Mouse (Mus musculus) neural tube, embryonic 12.5 days (tissue): ENCODE data around the gene Il1rapl1. TPM values are rescaled to one million over a fixed set of nuclear protein-coding genes. Genes with fewer than 3 reads are reported as not detected.

ENCODE experiments used
- ATAC-seq: fragments of 200-750 bp; cut with Nextera tagmentation; 2 replicates; pipeline ENCODE4 v1.8.0; 2017; ENCODE audit warnings: low read depth, mild to moderate bottlenecking, moderate TSS enrichment, moderate library complexity; ENCODE audit not compliant: low FRiP score
- H3K27ac ChIP-seq: fragments of 300-500 bp; sonication (generic); 2 replicates; pipeline ENCODE4 v1.5.1; 2016
- H3K27me3 ChIP-seq: fragments of 300-500 bp; sonication (generic); replicated peaks from 2 replicates; pipeline ENCODE4 v1.6.1; 2016; ENCODE audit warnings: mild to moderate bottlenecking
- H3K36me3 ChIP-seq: fragments of 300-500 bp; sonication (generic); 2 replicates; pipeline ENCODE4 v1.6.1; 2016; ENCODE audit warnings: mild to moderate bottlenecking
- H3K4me1 ChIP-seq: fragments of 300-500 bp; sonication (generic); 2 replicates; pipeline ENCODE4 v1.6.1; 2016
- H3K4me2 ChIP-seq: fragments of 300-500 bp; sonication (generic); replicated peaks from 2 replicates; pipeline ENCODE4 v1.6.1; 2016; ENCODE audit warnings: mild to moderate bottlenecking
- H3K4me3 ChIP-seq: fragments of 300-500 bp; sonication (generic); 2 replicates; pipeline ENCODE4 v1.5.1; 2016
- H3K9ac ChIP-seq: fragments of 300-500 bp; sonication (generic); 2 replicates; pipeline ENCODE4 v1.6.1; 2016; ENCODE audit warnings: mild to moderate bottlenecking
- H3K9me3 ChIP-seq: fragments of 300-500 bp; sonication (generic); 2 replicates; pipeline ENCODE4 v1.6.1; 2016; ENCODE audit warnings: mild to moderate bottlenecking
- WGBS: fragments of 180-500 bp; shearing (Covaris S2); methylation state at CpG from one replicate; pipeline ENCODE4 v1.1.7; 2016; 5-methylcytosine and 5-hydroxymethylcytosine counted together
- polyA plus RNA-seq: library from polyadenylated mRNA; unstranded; fragments of >200 nt; fragmentation: Nextera tagmentation; extraction: Ambion mirVana; gene quantifications from 2 replicates; pipeline ENCODE4 v1.2.1, GENCODE M21; 2016

Il1rapl1 gene
- polyA plus RNA-seq, 1 experiment from 2014 or later, result 1.6 TPM

DNA sequence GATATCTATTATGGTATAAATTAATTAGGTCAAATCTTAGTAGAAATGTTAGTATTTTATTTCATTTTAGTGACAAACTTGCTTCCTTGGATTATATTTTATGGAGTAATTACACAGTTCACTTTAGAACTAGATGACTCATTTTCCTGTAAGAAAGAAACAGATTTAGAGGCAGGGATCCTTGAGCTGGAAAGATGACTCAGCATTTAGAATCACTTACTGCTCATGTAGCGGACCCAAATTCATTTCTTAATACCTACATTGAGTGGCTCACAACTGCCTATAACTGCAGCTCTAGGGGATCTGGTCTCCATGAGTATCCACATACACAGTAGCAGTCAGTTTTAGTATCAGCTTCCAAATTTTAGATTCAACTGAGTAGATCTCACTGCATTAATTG lies 71.9 kb downstream of the Il1rapl1 start:
- H3K36me3 ChIP-seq, result no peaks in the 10 kb centered on the region
- no peaks in the 10 kb centered on the region for H3K9me3 ChIP-seq
- no peak overlapping the region for H3K27ac ChIP-seq
- H3K4me3 ChIP-seq, result no peak overlapping the region
- H3K4me2 ChIP-seq, result no peak overlapping the region
- no peaks in the 10 kb centered on the region for H3K27me3 ChIP-seq
- H3K9ac ChIP-seq, result no peak overlapping the region
- WGBS, result 93% methylated on average over 1 of the region's 1 CpGs
- ATAC-seq, result no peak
- no peaks in the 10 kb centered on the region for H3K4me1 ChIP-seq

DNA sequence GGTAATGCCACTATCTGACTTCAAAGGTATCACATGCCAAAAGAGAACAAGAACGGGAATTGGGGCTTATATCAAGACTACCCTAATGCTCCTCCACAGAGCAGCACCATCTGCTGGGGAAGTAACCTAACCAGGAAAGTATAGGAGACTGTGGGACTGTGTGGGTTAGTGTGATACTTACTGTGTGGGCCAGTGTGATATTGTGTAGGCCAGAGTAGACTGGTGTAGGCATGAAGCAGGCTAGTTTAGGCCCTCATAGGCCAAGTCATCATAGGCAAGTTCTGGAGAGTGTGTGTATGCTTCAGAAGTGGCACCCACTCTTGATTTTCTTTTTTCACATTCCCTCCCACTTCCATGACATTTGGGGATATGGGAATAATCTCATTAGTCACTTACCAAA lies 76.5 kb downstream of the Il1rapl1 start:
- Histone ChIP-seq H3K9ac (no peak overlapping the region), H3K4me2 (no peak overlapping the region), H3K36me3 (no peaks in the 10 kb centered on the region), H3K27me3 (no peaks in the 10 kb centered on the region), H3K9me3 (no peaks in the 10 kb centered on the region), H3K4me1 (no peaks in the 10 kb centered on the region), H3K27ac (no peak overlapping the region), H3K4me3 (no peak overlapping the region)
- 62% methylated on average over 1 of the region's 1 CpGs for WGBS
- ATAC-seq, result no peak

DNA sequence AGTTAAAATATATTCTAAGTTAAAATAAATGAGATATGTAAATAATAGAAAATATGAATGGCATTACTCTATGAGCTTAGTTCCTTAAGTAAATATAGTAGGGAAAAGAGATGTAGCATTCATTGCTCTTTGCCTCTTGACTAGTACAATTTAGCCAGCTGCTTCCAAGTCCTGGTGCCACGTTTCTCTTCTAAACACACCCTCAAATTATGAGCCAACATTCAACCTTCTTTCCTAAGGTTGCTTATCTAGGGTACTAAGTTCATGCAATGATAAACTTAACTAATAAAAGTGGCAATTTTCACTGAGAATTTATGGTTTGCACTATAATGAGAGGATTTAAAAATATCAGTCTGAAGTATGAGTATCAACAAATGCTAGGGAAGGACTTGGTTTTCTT lies 218.3 kb downstream of the Il1rapl1 start:
- 84% methylated on average over 1 of the region's 1 CpGs for WGBS
- ATAC-seq, result no peak
- no peak overlapping the region for H3K27ac ChIP-seq
- H3K27me3 ChIP-seq, result no peaks in the 10 kb centered on the region
- no peak overlapping the region for H3K4me2 ChIP-seq
- H3K36me3 ChIP-seq, result no peaks in the 10 kb centered on the region
- H3K4me3 ChIP-seq, result no peak overlapping the region
- no peaks in the 10 kb centered on the region for H3K9me3 ChIP-seq
- H3K4me1 ChIP-seq, result no peaks in the 10 kb centered on the region
- H3K9ac ChIP-seq, result no peak overlapping the region

GRCm38 (mm10) chrX:87891916-87892315 lies 223.5 kb downstream of the Il1rapl1 start:
- Histone ChIP-seq H3K9ac (no peak overlapping the region), H3K36me3 (no peaks in the 10 kb centered on the region), H3K27ac (no peak overlapping the region), H3K9me3 (no peaks in the 10 kb centered on the region), H3K4me3 (no peak overlapping the region), H3K4me2 (no peak overlapping the region), H3K4me1 (no peaks in the 10 kb centered on the region), H3K27me3 (no peaks in the 10 kb centered on the region)
- ATAC-seq, result no peak

- no peak for ATAC-seq
- Histone ChIP-seq H3K4me3 (no peak overlapping the region), H3K9me3 (no peaks in the 10 kb centered on the region), H3K4me2 (no peak overlapping the region), H3K36me3 (no peaks in the 10 kb centered on the region), H3K27ac (no peak overlapping the region), H3K9ac (no peak overlapping the region), H3K4me1 (no peaks in the 10 kb centered on the region), H3K27me3 (no peaks in the 10 kb centered on the region)
- WGBS, result 85% methylated on average over 2 of the region's 2 CpGs
Measured at GRCm38 (mm10) chrX:87854107-87854506, 261.3 kb downstream of the Il1rapl1 start.

DNA sequence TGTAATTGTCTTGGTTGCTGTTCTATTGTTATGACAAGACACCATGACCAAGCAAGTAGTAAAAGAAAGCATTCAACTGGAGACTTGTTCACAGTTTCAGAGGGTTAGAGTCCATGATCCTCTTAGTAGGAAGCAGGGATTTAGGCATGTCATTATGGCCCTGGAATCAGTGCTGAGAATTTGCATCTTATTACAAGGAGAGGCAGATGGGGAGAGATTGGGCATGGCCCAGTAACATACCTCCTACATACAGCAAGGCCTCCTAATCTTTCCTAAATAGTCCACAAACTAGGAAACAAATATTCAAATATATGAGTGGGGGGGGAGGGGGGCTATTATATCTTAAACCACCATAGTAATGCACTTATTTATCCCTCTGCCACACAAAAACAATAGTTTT lies 301.6 kb downstream of the Il1rapl1 start:
- Histone ChIP-seq H3K4me3 (no peak overlapping the region), H3K4me2 (no peak overlapping the region), H3K27ac (no peak overlapping the region), H3K4me1 (no peaks in the 10 kb centered on the region), H3K36me3 (no peaks in the 10 kb centered on the region), H3K9ac (no peak overlapping the region), H3K27me3 (no peaks in the 10 kb centered on the region), H3K9me3 (no peaks in the 10 kb centered on the region)
- ATAC-seq, result no peak

DNA sequence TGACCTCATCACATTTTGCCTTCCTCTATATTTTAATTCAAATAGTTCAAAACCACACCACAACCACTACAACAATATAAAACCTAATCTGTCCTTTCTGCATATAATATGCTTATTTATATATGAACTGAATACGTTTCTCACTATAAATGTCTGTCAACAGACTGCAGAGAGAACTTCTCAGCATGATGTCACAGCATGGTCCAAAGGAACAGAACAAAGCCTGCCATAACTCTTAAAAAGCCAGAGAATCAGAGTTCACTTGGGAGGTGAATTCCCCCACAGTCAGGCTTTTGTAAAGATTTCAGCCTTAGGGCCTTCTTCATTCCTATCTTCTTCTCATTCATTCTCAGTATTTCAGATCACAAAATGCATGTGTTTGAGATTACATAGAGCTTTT lies 307.7 kb downstream of the Il1rapl1 start:
- no peak overlapping the region for H3K4me2 ChIP-seq
- ATAC-seq, result no peak
- H3K9me3 ChIP-seq, result no peaks in the 10 kb centered on the region
- H3K27ac ChIP-seq, result no peak overlapping the region
- H3K9ac ChIP-seq, result no peak overlapping the region
- no peak overlapping the region for H3K4me3 ChIP-seq
- H3K36me3 ChIP-seq, result no peaks in the 10 kb centered on the region
- H3K4me1 ChIP-seq, result no peaks in the 10 kb centered on the region
- no peaks in the 10 kb centered on the region for H3K27me3 ChIP-seq
- 18% methylated on average over 1 of the region's 1 CpGs for WGBS

- ATAC-seq, result no peak
- Histone ChIP-seq H3K4me2 (no peak overlapping the region), H3K36me3 (no peaks in the 10 kb centered on the region), H3K9me3 (no peaks in the 10 kb centered on the region), H3K4me1 (no peaks in the 10 kb centered on the region), H3K4me3 (no peak overlapping the region), H3K27me3 (no peaks in the 10 kb centered on the region), H3K9ac (no peak overlapping the region), H3K27ac (no peak overlapping the region)
Measured at GRCm38 (mm10) chrX:87793011-87793410, 322.4 kb downstream of the Il1rapl1 start.

DNA sequence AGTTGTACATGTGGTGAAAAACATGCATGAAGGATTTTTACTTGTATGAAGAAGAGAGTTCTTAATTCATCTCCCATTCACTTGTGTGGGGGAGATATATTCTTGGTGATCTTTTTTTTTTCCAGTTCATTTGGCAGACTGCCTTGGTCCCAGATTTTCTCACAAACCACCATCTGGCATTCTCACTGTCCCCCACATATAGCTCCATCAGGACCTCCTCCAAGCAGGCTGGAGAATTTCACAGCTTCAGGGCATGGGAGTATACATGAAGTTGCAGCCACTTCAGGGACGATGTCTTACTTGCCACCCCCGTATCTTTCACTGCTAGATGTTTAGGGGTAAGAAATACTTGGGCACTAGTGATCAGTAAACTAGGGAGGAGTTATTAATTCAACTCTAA lies 404.9 kb downstream of the Il1rapl1 start:
- no peaks in the 10 kb centered on the region for H3K4me1 ChIP-seq
- H3K27ac ChIP-seq, result no peak overlapping the region
- no peak for ATAC-seq
- H3K36me3 ChIP-seq, result no peaks in the 10 kb centered on the region
- WGBS, result 82% methylated on average over 2 of the region's 2 CpGs
- H3K9me3 ChIP-seq, result no peaks in the 10 kb centered on the region
- no peak overlapping the region for H3K4me2 ChIP-seq
- H3K9ac ChIP-seq, result no peak overlapping the region
- no peak overlapping the region for H3K4me3 ChIP-seq
- no peaks in the 10 kb centered on the region for H3K27me3 ChIP-seq

DNA sequence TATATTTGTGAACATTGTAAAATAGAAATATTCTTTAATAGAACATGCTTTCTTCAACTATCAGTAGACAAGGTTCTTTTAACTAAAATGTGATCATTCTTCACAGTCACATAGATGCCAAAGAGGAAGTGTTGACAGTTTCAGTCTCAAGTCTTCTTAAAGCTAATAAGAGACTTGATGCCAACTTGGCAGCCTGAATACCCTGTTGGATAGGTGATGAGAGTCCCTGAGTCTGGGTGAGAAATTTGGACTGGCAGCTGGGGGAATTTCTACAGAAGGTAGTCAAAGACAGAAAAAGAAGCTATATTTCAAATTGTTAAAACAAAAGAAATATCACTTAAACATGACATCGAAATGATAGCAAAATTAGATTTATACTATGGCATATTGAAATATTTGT lies 451.6 kb downstream of the Il1rapl1 start:
- Histone ChIP-seq H3K36me3 (no peaks in the 10 kb centered on the region), H3K4me1 (no peaks in the 10 kb centered on the region), H3K9ac (no peak overlapping the region), H3K27me3 (no peaks in the 10 kb centered on the region), H3K4me2 (no peak overlapping the region), H3K27ac (no peak overlapping the region), H3K9me3 (no peaks in the 10 kb centered on the region), H3K4me3 (no peak overlapping the region)
- 87% methylated on average over 1 of the region's 1 CpGs for WGBS
- ATAC-seq, result no peak

GRCm38 (mm10) chrX:87655644-87656043 lies 459.8 kb downstream of the Il1rapl1 start:
- Histone ChIP-seq H3K36me3 (no peaks in the 10 kb centered on the region), H3K4me2 (no peak overlapping the region), H3K27me3 (no peaks in the 10 kb centered on the region), H3K4me3 (no peak overlapping the region), H3K9me3 (no peaks in the 10 kb centered on the region), H3K27ac (no peak overlapping the region), H3K4me1 (no peaks in the 10 kb centered on the region), H3K9ac (no peak overlapping the region)
- 30% methylated on average over 2 of the region's 2 CpGs for WGBS
- no peak for ATAC-seq

DNA sequence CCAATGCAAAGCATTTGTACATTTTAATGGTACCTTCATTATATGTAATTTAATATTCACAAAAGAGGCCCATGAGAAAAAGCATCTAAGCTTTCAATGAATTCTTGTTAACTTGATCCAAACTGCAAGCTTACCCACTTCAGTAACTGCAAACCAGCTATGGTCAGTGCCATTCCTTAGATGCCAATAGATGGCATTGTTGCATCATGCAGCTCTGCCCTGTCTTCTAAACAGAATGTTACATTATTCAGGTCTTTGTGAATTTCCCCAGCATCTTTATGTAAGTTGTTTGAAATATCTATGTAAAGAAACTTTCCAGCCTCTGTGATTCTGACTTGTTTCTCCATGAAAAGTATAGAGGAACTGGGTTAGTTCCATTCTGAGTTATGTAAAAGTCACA lies 514.5 kb downstream of the Il1rapl1 start:
- no peak overlapping the region for H3K27ac ChIP-seq
- H3K9ac ChIP-seq, result no peak overlapping the region
- no peak for ATAC-seq
- no peaks in the 10 kb centered on the region for H3K9me3 ChIP-seq
- H3K4me2 ChIP-seq, result no peak overlapping the region
- H3K4me3 ChIP-seq, result no peak overlapping the region
- no peaks in the 10 kb centered on the region for H3K4me1 ChIP-seq
- no peaks in the 10 kb centered on the region for H3K36me3 ChIP-seq
- H3K27me3 ChIP-seq, result no peaks in the 10 kb centered on the region

DNA sequence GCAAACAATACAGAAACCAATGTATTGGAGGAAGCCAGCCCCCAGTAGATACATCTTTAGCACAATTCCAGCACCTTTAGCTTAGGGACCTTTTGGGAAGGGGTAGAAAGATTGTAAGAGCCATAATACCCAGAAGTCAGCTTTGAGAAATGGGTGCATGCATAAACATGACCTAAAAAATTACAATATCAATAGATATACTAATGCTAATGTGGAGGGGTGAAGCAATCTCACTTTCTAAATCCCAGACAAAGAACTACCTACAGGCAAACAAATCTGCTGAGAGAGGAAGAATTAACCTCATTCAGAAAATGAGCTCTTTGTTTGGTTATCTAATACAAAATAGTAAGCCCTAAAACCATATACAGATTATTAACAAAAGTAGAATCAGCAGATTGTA lies 607.4 kb downstream of the Il1rapl1 start:
- H3K27ac ChIP-seq, result no peak overlapping the region
- no peaks in the 10 kb centered on the region for H3K4me1 ChIP-seq
- no peak overlapping the region for H3K9ac ChIP-seq
- no peak overlapping the region for H3K4me3 ChIP-seq
- no peaks in the 10 kb centered on the region for H3K27me3 ChIP-seq
- no peak for ATAC-seq
- H3K36me3 ChIP-seq, result no peaks in the 10 kb centered on the region
- H3K4me2 ChIP-seq, result no peak overlapping the region
- no peaks in the 10 kb centered on the region for H3K9me3 ChIP-seq

DNA sequence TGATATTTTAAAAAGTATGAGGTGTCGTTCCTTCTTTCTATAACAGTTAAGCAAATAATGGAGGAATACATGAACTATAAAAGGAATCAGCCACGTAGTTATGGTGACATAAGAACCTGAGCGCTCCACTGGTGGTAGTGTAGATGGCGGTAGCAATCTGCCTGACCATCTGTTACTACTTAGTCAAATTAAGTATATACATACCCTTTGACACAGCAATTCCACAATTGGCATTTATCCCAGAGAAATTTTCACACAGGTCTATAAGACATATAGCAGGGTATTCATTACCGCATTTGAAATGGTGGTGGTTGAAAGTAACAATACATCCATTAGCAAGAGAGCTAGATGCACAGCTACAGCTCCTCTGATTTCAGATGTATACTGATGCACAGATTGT lies 612.8 kb downstream of the Il1rapl1 start:
- Histone ChIP-seq H3K27ac (no peak overlapping the region), H3K36me3 (no peaks in the 10 kb centered on the region), H3K9me3 (no peaks in the 10 kb centered on the region), H3K27me3 (no peaks in the 10 kb centered on the region), H3K4me2 (no peak overlapping the region), H3K4me3 (no peak overlapping the region), H3K4me1 (no peaks in the 10 kb centered on the region), H3K9ac (no peak overlapping the region)
- ATAC-seq, result no peak
- 77% methylated on average over 5 of the region's 5 CpGs for WGBS
